Mouse (Mus musculus) spleen, adult 12 weeks (tissue): ENCODE measurements around the gene Gm5728.
"Not testable (repeated sequence)": the region's sequence is repeated elsewhere in the genome, so short reads cannot be mapped to it uniquely, and the experiment has no call there.

ENCODE experiments used
- DNase-seq: peaks from one replicate; pipeline ENCODE4 v3.0.0; 2022; ENCODE audit warnings: low spot score

The Gm5728 gene

DNA sequence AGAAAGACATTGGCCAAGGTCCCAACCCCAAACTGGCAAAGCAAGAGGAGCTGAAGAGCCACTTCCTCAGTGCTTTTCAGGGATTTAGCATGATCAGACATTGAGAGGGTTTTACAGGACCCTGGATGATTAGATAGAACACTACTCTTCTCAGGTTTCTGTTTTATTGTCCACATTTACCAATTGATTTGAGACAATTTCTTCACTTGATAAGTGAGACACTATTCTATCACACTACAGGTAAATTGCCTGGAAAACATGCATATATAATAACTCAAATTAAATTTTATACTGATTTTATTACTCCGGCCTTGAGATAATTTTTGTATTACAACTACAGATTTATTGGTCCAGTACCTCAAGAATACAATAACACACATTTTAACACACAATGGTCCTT, at the start of gene Gm5728:
Gene Gm5728, minus strand, starts transcription at position 101 of the 400 bp plus-strand sequence.
- not testable (repeated sequence) for DNase-seq

DNA sequence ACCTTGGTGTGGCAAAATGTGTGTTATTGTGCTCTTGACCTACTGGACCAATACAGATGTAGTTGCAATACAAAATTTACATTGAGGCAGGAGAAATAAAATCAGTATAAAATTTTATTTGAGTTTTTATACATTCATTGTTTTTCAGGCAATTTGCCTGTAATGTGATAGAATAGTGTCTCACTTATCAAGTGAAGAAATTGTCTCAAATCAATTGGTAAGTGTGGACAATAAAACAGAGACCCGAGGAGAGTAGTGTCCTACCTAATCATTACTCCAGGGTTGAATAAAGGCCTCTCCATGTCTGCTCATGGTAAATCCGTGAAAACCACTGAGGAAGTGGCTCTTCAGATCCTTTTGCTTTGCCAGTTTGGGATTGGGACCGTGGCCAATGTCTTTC, 42.4 kb upstream of the Gm5728 start, which contains the start of gene Vmn1r100:
Gene Vmn1r100, plus strand, starts transcription at position 301 of the 400 bp plus-strand sequence.
- not testable (repeated sequence) for DNase-seq

GRCm38 (mm10) chr7:20333965-20334364, 41.2 kb downstream of the Gm5728 start, which contains the start of gene Gm4133:
Gene Gm4133 (minus strand): TSS chr7:20334065.
- not testable (repeated sequence) for DNase-seq
